Mouse (Mus musculus): ENCODE results near the gene Gm4707. TPM values are rescaled to one million over a fixed set of nuclear protein-coding genes. Genes with fewer than 3 reads are reported as not detected.

Gene Gm4707
- total RNA-seq (2017): 11.7 to 54.1 TPM (median 17.0 TPM) in 3 replicates

- ATAC-seq (replicated peaks; ENCODE audit: insufficient number of reproducible peaks, low FRiP score, low TSS enrichment, poor library complexity, severe bottlenecking): no peak
These were observed at the start of gene Gm4707 for GRCm38 (mm10) chr17:71459818-71460217. Gene Gm4707 (minus strand): TSS chr17:71459918.

- ATAC-seq (replicated peaks; ENCODE audit: insufficient number of reproducible peaks, low FRiP score, low TSS enrichment, poor library complexity, severe bottlenecking): no peak
These were observed 47.1 kb upstream of the Gm4707 start for GRCm38 (mm10) chr17:71506832-71507231.

GRCm38 (mm10) chr17:71495784-71496183 is 36.1 kb upstream of the Gm4707 start:
- ATAC-seq (replicated peaks; ENCODE audit: insufficient number of reproducible peaks, low FRiP score, low TSS enrichment, poor library complexity, severe bottlenecking): no peak

- ATAC-seq (replicated peaks; ENCODE audit: insufficient number of reproducible peaks, low FRiP score, low TSS enrichment, poor library complexity, severe bottlenecking): no peak
These were observed 31.6 kb upstream of the Gm4707 start for GRCm38 (mm10) chr17:71491332-71491686.

GRCm38 (mm10) chr17:71490666-71491331 is 31.1 kb upstream of the Gm4707 start:
- no peak for ATAC-seq (replicated peaks; ENCODE audit: insufficient number of reproducible peaks, low FRiP score, low TSS enrichment, poor library complexity, severe bottlenecking)

GRCm38 (mm10) chr17:71489703-71490461 is 30.2 kb upstream of the Gm4707 start:
- ATAC-seq (replicated peaks; ENCODE audit: insufficient number of reproducible peaks, low FRiP score, low TSS enrichment, poor library complexity, severe bottlenecking): peak; percentile 74

- peak; percentile 34 for ATAC-seq (replicated peaks; ENCODE audit: insufficient number of reproducible peaks, low FRiP score, low TSS enrichment, poor library complexity, severe bottlenecking)
These were observed 26.6 kb upstream of the Gm4707 start for GRCm38 (mm10) chr17:71486231-71486851.

GRCm38 (mm10) chr17:71485791-71486230 is 26.1 kb upstream of the Gm4707 start:
- peak; percentile 46 for ATAC-seq (replicated peaks; ENCODE audit: insufficient number of reproducible peaks, low FRiP score, low TSS enrichment, poor library complexity, severe bottlenecking)

GRCm38 (mm10) chr17:71484711-71485110 is 25.0 kb upstream of the Gm4707 start:
- ATAC-seq (replicated peaks; ENCODE audit: insufficient number of reproducible peaks, low FRiP score, low TSS enrichment, poor library complexity, severe bottlenecking): no peak

GRCm38 (mm10) chr17:71483418-71484060 is 23.8 kb upstream of the Gm4707 start:
- peak; percentile 80 for ATAC-seq (replicated peaks; ENCODE audit: insufficient number of reproducible peaks, low FRiP score, low TSS enrichment, poor library complexity, severe bottlenecking)

GRCm38 (mm10) chr17:71479381-71479901 is 19.7 kb upstream of the Gm4707 start:
- ATAC-seq (replicated peaks; ENCODE audit: insufficient number of reproducible peaks, low FRiP score, low TSS enrichment, poor library complexity, severe bottlenecking): 0 out of 2 replicates have a peak, but pooled peaks have one; percentile 30

GRCm38 (mm10) chr17:71477481-71477880 is 17.8 kb upstream of the Gm4707 start:
- no peak for ATAC-seq (replicated peaks; ENCODE audit: insufficient number of reproducible peaks, low FRiP score, low TSS enrichment, poor library complexity, severe bottlenecking)

GRCm38 (mm10) chr17:71476346-71477020 is 16.8 kb upstream of the Gm4707 start:
- ATAC-seq (replicated peaks; ENCODE audit: insufficient number of reproducible peaks, low FRiP score, low TSS enrichment, poor library complexity, severe bottlenecking): no peak

GRCm38 (mm10) chr17:71475705-71476089 is 16.0 kb upstream of the Gm4707 start:
- peak; percentile 33; the same call in 1 of the 2 replicates for ATAC-seq (replicated peaks; ENCODE audit: insufficient number of reproducible peaks, low FRiP score, low TSS enrichment, poor library complexity, severe bottlenecking)

GRCm38 (mm10) chr17:71474762-71475704 is 15.3 kb upstream of the Gm4707 start, which contains the start of gene Smchd1:
Gene Smchd1 (minus strand): TSS chr17:71475343.
- ATAC-seq (replicated peaks; ENCODE audit: insufficient number of reproducible peaks, low FRiP score, low TSS enrichment, poor library complexity, severe bottlenecking): peak; percentile 87

GRCm38 (mm10) chr17:71474128-71474527 is 14.4 kb upstream of the Gm4707 start:
- no peak for ATAC-seq (replicated peaks; ENCODE audit: insufficient number of reproducible peaks, low FRiP score, low TSS enrichment, poor library complexity, severe bottlenecking)

GRCm38 (mm10) chr17:71471261-71471660 is 11.5 kb upstream of the Gm4707 start:
- no peak for ATAC-seq (replicated peaks; ENCODE audit: insufficient number of reproducible peaks, low FRiP score, low TSS enrichment, poor library complexity, severe bottlenecking)

Data from monocyte, adult 5-6 weeks (primary cell).